Mouse (Mus musculus): ENCODE results near the gene Gm39653.
"Not testable (repeated sequence)": the region's sequence is repeated elsewhere in the genome, so short reads cannot be mapped to it uniquely, and the experiment has no call there.

Gm39653 gene

DNA sequence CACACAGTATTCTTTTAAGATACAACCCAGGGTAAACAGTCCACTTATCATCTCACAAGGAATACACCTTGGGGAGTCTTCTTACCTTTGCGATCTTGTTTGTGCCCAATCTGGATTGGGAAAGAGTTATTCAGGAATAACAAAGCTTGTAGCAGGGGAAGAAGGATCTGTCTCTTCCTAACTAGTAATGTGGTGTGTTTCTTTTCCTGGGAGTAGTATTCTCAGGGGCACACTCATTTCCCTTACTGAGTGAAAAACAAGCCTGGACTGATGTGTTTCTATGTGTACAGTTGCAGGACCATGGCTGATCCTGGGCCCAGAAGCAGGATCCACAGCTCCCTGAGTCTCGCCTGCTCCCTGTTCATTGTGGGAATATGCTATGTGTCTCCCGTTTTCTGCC, at the start of gene Gm39653:
Gene Gm39653 (plus strand): TSS at position 301 of the 400 bp plus-strand sequence.
- DNase-seq: no peak

DNA sequence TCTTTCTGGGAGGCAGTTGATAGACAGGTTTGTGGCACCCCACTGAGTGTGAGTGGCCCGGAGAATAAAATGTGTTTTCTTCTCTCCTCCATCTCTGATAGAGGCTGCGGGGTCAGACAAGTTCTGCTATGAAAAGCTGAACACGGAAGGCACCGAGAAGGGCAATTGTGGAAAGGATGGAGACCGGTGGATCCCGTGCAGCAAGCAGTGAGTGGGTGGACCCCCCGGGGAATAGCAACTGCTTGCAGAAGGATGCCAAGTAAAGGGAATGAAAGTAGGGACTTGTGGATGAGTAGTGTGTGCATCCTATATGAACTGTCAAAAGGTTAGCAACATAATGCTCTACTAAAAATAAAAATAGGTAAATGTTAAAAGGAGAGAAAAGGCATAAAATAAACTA, 49.3 kb upstream of the Gm39653 start:
- DNase-seq: no peak

DNA sequence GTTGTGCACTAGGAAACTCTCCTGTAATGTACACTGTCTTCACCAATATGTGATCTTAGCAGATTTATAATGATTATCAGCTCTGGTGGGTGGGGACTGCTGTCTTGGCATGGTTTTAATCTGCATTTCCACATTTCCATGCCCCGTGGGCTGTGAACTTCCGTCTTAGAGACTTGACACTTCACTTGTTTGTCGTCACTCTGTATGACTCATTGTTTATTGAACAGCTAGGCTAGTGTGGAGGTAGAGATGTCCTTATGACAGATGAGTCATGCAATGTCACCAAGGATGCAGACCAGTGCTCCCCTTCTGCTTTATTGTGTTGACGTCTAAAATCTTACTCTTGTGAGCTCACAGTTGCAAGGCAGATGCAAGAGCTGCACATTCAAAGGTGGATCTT, 48.7 kb upstream of the Gm39653 start:
- DNase-seq: no peak

DNA sequence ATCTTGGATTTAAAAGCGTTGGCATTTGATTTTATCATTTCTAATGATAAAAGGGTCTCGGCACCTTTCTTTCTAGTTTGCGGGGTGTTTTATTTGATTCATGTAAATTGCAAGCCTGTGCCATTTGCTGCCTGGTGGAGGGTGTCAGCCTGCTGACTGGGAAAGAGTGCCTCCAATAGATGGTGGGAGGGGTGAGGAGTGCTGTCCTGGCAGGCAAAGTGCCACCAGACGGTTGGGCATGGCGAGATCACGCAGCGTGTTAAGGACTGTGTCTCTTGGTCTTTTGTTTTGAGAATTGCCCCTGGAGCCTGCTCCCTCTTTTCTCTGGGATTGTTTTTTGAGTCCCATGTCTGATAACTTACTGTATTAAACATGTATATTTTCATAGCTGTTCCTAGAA, 43.5 kb upstream of the Gm39653 start:
- DNase-seq: no peak

DNA sequence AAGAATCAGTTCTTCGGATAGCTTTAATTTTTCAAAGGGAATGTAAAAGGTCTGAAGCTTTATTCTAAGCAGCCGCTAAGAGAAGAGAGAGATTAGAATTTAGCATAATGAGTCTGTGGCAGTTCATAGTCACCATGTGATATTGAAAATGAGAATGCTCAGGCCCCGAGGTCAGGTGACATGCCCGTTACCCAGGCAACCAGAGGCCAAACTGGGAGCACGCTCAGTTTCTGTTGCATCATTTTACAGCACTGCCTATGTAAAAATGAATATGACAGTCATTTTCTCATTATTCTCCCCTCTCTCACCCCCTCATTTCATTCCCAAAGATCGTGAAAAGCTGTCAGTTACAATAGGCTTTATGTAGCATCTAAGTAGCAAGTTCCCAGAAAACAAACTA, 42.3 kb upstream of the Gm39653 start:
- peak; percentile 13 for DNase-seq

DNA sequence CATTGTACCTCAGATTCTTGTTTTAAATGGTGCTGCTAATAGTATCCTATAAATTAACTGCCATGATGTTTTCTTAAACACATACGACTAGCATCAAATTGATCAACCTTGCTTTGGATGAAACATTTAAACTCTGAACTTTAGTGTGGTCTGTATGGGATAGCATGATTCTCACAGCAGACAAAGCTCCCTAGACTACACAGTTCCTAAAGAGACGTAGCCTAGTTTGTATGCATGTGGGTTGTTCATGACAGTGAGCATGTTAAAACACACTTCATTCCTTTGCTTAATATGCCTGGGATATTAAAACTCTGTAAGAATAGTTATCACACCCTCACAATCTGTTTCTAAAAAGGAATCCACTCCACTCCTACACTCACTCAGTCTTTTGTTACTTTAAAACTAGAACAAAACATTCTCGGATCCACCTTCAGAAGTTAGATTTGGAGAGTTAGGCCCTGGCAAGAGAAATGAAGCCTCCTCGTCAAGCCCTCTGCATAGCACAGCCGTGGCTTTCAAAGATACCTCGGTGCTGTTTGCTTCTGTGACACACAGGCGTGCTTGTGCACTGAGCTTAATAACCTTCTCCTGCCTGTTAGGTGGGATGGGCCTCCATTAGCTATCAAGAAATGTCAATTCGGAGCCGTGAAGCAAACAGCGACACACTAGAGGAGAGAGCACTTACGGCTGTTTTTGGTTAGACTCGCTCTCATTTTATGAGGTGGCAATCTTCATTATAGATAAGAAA, 41.7 kb upstream of the Gm39653 start:
- DNase-seq: no peak

DNA sequence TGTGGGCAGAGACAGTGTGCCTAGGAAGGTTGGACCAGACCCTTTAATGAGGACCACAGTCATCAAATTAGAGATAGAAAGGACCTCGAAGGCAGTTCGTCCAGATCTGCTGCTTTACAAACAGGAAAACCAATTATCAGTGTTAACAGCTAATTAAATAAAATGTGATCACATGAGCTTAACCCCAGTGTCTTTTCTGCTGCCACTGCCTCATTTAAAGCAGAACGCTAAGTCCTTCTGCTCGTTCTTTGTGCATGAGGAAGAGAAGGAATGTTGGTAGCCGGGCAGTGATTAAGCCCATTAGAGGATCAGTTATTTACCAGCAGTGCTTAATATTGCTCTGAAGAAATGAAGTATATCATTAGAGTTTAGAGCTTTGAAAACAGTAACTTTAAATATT, 39.0 kb upstream of the Gm39653 start:
- no peak for DNase-seq

DNA sequence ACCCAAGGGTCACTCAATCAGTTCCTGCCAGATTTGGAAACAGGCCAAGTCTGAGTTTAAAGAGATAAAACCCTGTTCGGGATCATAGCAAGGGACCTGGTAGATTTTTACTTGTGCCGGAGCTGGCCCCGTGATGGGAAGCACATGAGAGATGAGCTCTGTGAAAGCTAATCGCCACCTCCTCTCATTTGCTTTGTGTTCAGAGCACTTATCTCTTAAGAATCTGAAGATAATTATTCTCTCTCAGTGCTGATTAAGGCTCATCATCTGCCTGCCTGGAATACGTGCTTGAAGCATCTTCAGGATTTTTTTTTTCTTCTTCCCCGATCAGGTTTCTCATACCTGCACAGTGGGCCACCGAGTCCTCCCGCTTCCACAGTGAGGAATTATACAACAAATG, 36.6 kb upstream of the Gm39653 start:
- no peak for DNase-seq

DNA sequence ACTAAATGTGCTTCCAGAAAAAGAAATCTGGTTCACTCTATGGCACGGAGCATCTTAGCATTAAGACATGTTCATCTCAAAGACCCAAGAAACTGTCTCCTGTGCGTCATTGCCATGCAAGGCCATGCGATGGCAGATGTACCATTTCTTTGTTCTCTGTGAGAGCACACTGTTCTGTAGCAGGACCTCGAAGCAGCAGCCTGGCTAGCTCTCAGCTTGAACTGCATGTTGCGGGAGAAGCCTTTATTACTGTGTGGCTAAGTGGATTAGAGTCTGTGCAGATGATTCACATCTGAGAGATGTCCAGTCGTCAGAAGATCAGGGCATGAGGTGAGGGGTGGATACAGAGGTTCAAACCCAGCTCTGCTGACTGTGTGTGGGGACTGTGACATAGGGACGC, 28.9 kb upstream of the Gm39653 start:
- DNase-seq: no peak

DNA sequence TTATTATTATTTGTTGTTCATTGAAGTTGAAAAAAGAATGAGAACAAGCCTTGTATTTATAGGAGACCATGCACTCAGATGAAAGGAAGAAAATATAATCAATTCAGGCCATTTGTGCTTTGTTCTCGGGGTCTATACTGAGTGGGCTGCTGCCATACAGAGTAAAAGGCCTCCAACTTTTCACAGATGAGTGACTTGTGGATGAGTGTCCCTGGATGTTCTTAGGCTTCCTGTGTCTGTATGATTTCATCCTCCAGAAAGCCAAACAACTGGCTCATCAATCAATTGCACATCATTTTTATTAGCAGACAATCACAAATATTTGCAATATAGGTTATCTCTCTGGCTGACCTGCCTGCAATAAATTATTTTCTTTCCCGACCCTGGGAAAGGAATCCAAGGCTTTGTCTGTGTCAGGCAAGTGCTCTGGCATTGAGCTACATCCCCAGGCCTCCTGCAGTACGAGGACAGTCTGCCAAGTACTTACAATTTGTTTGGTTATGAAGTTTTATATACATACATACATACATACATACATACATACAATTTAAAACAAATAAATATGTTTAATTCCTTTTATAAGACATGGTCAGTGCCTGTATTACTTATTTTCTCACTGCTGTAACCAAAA, 11.8 kb upstream of the Gm39653 start:
- DNase-seq: no peak

DNA sequence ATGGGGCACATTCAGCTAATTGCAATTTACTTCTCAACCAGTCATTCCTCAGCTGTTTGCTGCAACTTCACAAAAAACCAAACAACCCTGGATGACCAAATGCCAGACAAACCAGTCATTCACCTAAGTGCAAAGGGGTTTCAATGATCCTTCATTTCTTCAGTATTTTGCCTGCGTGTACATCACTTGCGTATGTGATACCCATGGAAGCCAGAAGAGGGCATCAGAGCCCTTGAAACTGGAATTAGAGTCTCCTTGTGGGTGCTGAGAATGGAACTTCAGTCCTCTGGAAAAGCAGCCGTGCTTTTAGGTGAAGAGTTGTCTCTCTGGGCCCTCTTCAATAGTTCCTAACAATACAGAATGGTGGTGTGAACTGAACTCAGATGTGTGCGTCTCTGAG, 6.2 kb upstream of the Gm39653 start:
- DNase-seq: no peak

DNA sequence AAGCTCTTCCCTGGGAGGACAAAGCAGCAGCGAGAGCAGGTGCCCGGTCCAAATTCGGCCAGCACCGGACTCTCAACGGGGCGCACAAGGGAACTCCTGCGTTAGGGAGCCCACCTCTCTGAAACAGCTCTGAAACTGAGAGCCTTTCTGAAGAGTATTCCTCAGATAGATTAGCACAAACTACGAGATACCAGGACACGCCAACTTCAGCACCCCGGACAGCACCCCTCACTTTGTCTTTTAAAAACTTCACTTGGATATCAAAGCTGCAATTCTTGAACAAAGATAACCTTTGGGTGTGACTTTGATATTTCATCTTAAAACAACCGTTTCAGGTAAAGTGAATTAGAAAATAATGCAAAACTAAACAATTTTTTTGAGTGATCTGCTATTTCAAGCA, 1.2 kb upstream of the Gm39653 start:
- no peak for DNase-seq

DNA sequence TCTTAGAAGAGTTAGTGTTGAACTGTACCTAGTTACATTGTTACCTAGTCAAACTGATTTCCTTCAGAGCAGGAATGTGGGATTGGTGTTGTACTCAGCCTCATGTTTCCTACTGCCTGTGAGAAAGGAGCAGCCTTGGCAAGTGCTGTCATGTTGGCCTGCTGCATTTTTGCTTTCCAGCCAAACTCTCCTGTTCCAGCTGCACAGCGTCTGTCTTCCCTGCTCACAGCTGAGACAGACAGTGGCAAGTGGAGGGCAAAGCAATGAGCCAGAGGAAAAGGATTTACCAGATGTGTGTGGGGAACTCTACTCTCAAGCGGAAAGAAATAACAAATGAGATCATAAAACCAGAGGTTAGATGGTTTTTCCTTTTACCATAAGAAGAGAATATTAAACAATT, 12.4 kb downstream of the Gm39653 start:
- DNase-seq: no peak

DNA sequence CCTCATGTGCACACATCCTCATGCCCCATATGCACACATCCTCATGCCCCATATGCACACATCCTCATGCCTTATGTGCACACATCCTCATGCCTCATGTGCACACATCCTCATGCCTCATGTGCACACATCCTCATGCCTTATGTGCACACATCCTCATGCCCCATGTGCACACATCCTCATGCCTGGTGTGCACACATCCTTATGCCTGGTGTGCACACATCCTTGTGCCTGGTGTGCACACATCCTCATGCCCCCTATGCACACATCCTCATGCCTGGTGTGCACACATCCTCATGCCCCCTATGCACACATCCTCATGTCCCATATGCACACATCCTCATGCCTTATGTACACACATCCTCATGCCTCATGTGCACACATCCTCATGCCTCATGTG, 14.6 kb downstream of the Gm39653 start:
- not testable (repeated sequence) for DNase-seq

DNA sequence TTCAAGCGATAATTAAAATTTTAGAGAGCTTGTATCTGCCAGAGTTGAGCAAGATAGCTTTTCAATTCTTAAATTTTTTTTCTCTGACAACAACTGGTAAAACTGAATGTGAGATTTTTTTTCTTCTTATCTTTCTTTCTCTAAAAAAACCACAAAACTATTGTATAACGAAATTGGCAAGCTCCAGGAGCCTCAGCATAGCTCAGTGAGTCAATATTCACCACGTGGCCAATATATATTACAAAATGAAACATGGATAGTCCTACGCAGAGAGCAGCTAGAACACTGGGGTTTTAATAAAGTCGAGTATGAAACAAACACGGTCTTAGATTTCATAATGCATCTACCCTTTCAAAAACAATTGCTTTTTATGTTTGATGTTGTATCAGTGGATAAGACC, 24.2 kb downstream of the Gm39653 start:
- DNase-seq: no peak

DNA sequence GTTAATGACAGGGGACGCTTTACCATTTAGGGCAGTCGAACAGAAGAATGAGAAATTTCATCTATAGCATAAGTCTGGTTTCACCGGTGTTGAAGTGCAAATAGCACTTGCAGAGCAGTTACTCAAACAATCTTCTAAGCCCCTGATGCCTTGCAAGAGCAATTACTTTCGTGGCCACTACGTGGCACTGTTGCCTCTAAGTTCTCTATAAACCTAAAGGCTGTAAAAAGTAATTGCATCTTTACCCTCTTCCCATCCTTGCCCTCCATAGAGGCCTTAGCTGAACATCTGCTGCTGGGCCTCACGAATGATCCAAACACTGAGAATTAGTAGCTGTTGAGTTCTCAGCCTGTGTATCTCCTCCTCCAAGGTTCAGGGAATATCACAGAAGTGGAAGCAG, 42.2 kb downstream of the Gm39653 start:
- peak; percentile 76 for DNase-seq

DNA sequence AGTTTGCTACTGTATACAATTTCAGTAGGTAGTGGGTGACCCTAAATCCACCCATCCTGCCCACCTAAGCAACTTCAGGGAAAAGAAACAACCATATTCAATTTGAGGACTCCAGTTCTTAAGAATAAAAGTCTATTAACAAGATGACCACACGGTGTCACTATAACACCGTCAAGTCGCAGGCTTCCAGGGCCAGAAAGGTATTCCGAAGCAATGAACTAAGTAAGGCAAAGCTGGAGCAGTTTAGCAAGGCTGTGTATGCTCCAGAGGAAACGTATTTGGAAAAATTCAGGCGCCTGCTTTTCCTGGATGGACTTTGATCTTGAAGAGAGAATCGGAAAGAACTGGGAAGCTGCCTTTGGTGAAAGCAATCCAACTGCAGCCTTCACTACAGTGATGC, 43.8 kb downstream of the Gm39653 start:
- DNase-seq: no peak

DNA sequence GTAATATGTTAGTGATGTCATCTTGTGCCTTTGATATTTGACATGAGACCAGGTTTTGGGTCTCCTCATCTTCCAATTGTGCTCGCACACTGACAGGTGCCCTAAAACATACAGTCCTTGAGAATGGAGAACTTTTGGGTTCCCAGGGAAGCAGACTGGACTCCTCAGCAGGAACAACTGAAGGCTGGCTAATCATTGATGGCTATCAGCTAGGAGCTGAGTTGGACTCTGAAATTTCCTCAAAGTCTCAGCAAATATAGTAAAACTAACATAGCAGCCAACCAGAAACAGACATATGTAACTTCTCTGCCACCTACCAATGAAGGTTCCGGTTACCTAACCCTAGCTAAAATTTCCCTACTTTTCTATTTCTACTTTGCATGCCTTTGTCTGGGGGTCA, 50.3 kb downstream of the Gm39653 start:
- no peak for DNase-seq

DNA sequence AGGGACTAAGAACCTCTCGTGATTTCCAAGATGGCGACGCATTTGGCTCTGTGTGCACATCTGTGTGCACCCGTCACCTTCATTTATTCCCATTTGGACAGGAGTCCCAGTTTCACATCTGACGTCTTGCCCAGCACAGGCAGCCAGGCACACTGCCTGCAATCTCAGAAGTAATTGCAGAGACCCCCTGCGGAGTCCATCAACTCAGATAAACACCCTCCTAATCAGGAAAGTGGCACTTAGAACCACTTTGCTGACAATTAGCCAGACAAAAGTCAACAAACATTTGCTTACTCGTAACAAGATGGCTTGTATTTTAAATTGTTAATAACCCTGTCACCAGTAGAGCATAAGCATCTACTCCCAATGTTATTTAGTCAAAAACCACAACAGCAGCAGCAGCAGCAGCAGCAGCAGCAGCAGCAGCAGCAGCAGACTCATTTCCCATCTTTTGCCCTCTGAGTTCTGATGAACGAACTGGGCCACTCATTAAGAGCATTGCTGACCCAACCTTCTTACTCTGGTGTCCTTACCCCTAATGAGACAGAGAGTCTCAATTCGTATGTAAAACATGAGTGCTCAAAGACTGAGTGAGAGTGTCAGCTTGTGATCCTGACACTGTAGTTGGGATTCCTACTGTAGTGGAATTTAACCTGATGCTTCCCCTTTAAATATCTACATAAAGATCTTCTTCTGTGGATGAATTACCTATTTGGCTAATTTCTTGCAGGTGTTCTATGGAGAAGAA, 51.6 kb downstream of the Gm39653 start:
- DNase-seq: no peak

DNA sequence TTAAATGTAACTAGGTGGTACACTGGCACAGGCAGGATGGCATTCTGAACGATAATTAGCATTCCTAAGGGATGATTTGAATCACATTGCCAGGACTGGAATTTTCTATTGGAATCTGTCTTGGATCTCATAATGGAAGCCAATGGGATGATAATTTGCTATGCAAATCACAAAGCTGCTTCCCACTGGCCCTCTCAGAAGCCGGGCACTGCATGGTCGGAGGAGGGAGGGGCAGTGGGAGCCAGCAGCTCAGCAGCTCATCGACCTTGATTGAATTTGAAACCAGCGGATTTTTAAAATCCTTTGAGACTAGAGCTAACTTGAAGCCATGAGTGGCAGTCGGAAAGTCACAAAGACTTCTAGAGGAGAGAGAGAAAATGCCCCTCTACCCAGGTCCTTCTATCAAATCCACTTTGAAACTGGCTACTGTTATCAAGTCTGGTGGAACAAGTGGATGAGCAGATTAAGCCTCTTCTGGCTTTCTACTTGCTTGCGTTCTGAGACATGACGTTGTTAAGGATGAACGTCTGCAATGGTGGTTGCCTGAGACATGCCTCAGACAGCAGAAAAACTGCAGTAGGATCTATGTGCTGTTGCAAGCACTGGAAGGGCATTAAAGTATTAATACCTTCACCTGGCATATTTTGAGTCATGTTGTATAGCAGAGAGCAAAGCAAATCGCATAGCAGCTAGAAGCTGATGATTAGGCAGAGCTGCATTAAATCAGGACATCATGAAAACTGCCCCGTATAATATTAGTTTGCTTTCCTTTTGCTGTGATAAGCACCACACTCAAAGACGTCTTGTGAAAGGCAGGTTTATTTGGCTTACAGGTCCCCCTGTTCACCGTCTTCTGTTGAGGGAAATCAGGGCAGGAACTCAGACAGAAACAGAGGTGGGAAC, 52.4 kb downstream of the Gm39653 start:
- no peak for DNase-seq

DNA sequence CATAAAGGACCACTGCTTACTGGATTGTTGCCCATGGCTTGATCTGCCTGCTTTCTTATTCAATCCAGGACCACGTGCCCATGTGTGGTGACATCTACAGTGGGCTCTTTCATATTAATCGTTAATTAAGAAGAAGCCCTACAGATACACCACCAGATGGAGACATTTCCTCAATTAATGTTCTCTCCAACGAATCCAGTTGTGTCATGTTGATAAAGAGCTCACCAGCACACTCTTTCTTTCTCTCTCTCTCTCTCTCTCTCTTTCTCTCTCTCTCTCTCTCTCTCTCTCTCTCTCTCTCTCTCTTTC, 53.0 kb downstream of the Gm39653 start:
- no peak for DNase-seq

All from right cerebral cortex, postnatal 14 days (tissue).